Mouse (Mus musculus): ENCODE measurements around the gene Tmem79. TPM values are rescaled to one million over a fixed set of nuclear protein-coding genes. Genes with fewer than 3 reads are reported as not detected.
A peak's percentile ranks its signal among the peaks of the same experiment; 100 is the strongest.

The Tmem79 gene
- total and polyA plus RNA-seq, 3 experiments = 1.6 to 3.7 (median 3.2) TPM

- TF ChIP-seq JUN (IDR thresholded peaks at IDR 0.05; ENCODE audit: insufficient read depth, low read depth, low read length) (0 out of 2 replicates have a peak, but pooled peaks have one; percentile 29), GABPA (IDR thresholded peaks at IDR 0.05; ENCODE audit: insufficient replicate concordance, low read depth, low read length) (no peak), CHD1 (IDR thresholded peaks at IDR 0.05; ENCODE audit: low read depth, low read length) (no peak), NELFE (IDR thresholded peaks at IDR 0.05; ENCODE audit: low read depth, low read length) (no peak), ETS1 (conservative IDR thresholded peaks at IDR 0.05; ENCODE audit: low read depth, low read length) (peak; percentile 62)
Measured at GRCm38 (mm10) chr3:88337367-88338020, 1.5 kb upstream of the Tmem79 start (continued).

DNA sequence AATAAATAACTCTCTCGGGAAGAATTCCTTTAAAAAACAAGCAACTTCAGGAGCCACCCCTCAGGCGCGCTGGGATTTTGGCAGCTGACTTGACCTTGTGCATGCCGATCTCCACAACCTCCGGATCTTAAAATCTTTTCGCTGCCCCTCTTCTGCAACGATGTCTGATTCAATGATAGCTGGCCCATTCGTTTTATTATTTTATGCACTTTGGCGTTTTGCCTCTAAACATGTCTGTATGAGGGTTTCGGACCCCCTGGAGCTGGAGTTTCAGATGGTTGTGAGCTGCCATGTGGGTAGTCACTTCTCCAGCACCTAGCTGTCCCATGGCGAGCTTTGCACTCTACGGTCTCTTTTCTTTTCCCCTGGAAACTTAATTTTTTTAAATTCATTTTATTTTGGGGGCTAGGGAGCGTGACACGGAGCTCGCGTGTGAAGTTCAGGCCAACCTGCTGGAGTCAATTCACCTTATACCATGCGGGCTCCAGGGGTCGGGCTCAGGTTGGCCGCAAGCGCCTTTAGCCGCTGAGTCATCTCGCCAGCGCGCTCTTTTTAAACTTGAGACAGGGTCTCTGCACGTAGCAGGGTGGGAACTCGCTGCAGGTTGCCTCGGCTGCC is 403 bp downstream of the Tmem79 start:
- peak overlapping the region; percentile 93 for H3K4me2 ChIP-seq (ENCODE audit: insufficient read depth, low read depth, poor library complexity, severe bottlenecking)
- dilution Hi-C loops (cut with MboI; ENCODE audit: extremely low pct_ligation_motif_present, extremely low pct_unique_long_range_greater_than_20kb, low sequenced_read_pairs) (no loop called here), in situ Hi-C loops (cut with MboI; ENCODE audit: low pct_ligation_motif_present, low pct_unique_long_range_greater_than_20kb, low sequenced_read_pairs) (no loop called here)
- peak overlapping the region; percentile 59 for H3K9ac ChIP-seq (ENCODE audit: insufficient read depth, low read depth)
- peaks cover 4 to 31% of the 10 kb centered on the region in 2 experiments for H3K36me3 ChIP-seq (replicated peaks in 1 of 2; ENCODE audit: control insufficient read depth in 1 of 2, insufficient read depth in 1 of 2, low read length in 1 of 2)
- peaks cover 36% of the 10 kb centered on the region for H3K79me2 ChIP-seq (replicated peaks; ENCODE audit: control insufficient read depth, extremely low read depth, insufficient read depth, poor library complexity, severe bottlenecking)
- H3K9me3 ChIP-seq (replicated peaks; ENCODE audit: low read length) = no peaks in the 10 kb centered on the region
- H3K27me3 ChIP-seq (replicated peaks) = no peaks in the 10 kb centered on the region
- peak; percentile 39 for DNase-seq (ENCODE audit: extremely low read depth)
- H3K4me3 ChIP-seq (replicated peaks in 1 of 3; ENCODE audit: low read depth in 2 of 3, low read length in 2 of 3, poor library complexity in 1 of 3) = peak overlapping the region; percentile 64 to 82 (median 81)
- peaks cover 18 to 36% of the 10 kb centered on the region in 2 experiments for H3K4me1 ChIP-seq (ENCODE audit: control insufficient read depth in 1 of 2, insufficient read depth in 2 of 2)
- peak overlapping the region; percentile 79 for H3K27ac ChIP-seq (ENCODE audit: insufficient read depth, low read depth)
- TF ChIP-seq HCFC1 (IDR thresholded peaks at IDR 0.05; ENCODE audit: low read depth, low read length) = no peak
- TF ChIP-seq KAT2A (IDR thresholded peaks at IDR 0.05; ENCODE audit: insufficient replicate concordance, low read length) = no peak
- TF ChIP-seq PAX5 (IDR thresholded peaks at IDR 0.05; ENCODE audit: low read length) = no peak
- TF ChIP-seq E2F4 (IDR thresholded peaks at IDR 0.05; ENCODE audit: insufficient replicate concordance, low read depth, low read length) = no peak
- no peak for TF ChIP-seq ETS1 (conservative IDR thresholded peaks at IDR 0.05; ENCODE audit: low read depth, low read length)
- peak; percentile 3; the same call in 1 of the 2 replicates for TF ChIP-seq BHLHE40 (IDR thresholded peaks at IDR 0.05; ENCODE audit: low read depth, low read length)
- TF ChIP-seq USF1 (IDR thresholded peaks at IDR 0.05; ENCODE audit: low read depth, low read length) = no peak
- no peak for TF ChIP-seq POLR2AphosphoS2 (IDR thresholded peaks at IDR 0.05; ENCODE audit: low read depth, low read length)
- TF ChIP-seq EP300 (IDR thresholded peaks at IDR 0.05; ENCODE audit: low read length) = no peak
- TF ChIP-seq USF2 (conservative IDR thresholded peaks at IDR 0.05; ENCODE audit: low read depth, low read length) = no peak
- TF ChIP-seq UBTF (IDR thresholded peaks at IDR 0.05; ENCODE audit: low read depth, low read length) = peak; percentile 43; the same call in 1 of the 2 replicates
- no peak for TF ChIP-seq ZC3H11A (IDR thresholded peaks at IDR 0.05; ENCODE audit: low read depth, low read length)
- TF ChIP-seq ZMIZ1 (IDR thresholded peaks at IDR 0.05; ENCODE audit: low read depth, low read length) = no peak; the same call in 1 of the 2 replicates
- TF ChIP-seq TCF12 (IDR thresholded peaks at IDR 0.05; ENCODE audit: low read depth, low read length) = no peak
- peak; percentile 70 for TF ChIP-seq MYC (IDR thresholded peaks at IDR 0.05; ENCODE audit: low read depth, low read length)
- 0 out of 2 replicates have a peak, but pooled peaks have one; percentile 28 for TF ChIP-seq RCOR1 (conservative IDR thresholded peaks at IDR 0.05; ENCODE audit: low read depth, low read length)
- TF ChIP-seq POLR2A (IDR thresholded peaks at IDR 0.05; ENCODE audit: low read depth, low read length) = no peak
- TF ChIP-seq ELF1 (IDR thresholded peaks at IDR 0.05; ENCODE audit: low read depth, low read length) = no peak
- 0 out of 2 replicates have a peak, but pooled peaks have one; percentile 5 for TF ChIP-seq TBP (conservative IDR thresholded peaks at IDR 0.05; ENCODE audit: low read depth, low read length)
- TF ChIP-seq MXI1 (IDR thresholded peaks at IDR 0.05; ENCODE audit: low read depth, low read length) = peak; percentile 68
- TF ChIP-seq ZNF384 (IDR thresholded peaks at IDR 0.05; ENCODE audit: low read depth, low read length) = no peak
- TF ChIP-seq IRF4 (IDR thresholded peaks at IDR 0.05; ENCODE audit: low read depth, low read length) = peak; percentile 19; the same call in 1 of the 2 replicates
- TF ChIP-seq GABPA (IDR thresholded peaks at IDR 0.05; ENCODE audit: insufficient replicate concordance, low read depth, low read length) = no peak
- TF ChIP-seq JUND (conservative IDR thresholded peaks at IDR 0.05; ENCODE audit: low read depth, low read length) = no peak
- TF ChIP-seq ZKSCAN1 (IDR thresholded peaks at IDR 0.05; ENCODE audit: borderline replicate concordance, low read depth, low read length) = no peak
- TF ChIP-seq RAD21 (IDR thresholded peaks at IDR 0.05; ENCODE audit: low read depth, low read length) = no peak
- no peak for TF ChIP-seq MEF2A (IDR thresholded peaks at IDR 0.05; ENCODE audit: borderline replicate concordance, low read depth, low read length)
- TF ChIP-seq MAFK (IDR thresholded peaks at IDR 0.05; ENCODE audit: insufficient replicate concordance, low read length) = 0 out of 2 replicates have a peak, but pooled peaks have one; percentile 54
- no peak for TF ChIP-seq SIN3A (IDR thresholded peaks at IDR 0.05; ENCODE audit: low read length)
- no peak for TF ChIP-seq SMC3 (IDR thresholded peaks at IDR 0.05; ENCODE audit: low read depth, low read length)
- TF ChIP-seq MAX (IDR thresholded peaks at IDR 0.05; ENCODE audit: low read length) = peak; percentile 60
- TF ChIP-seq CHD1 (IDR thresholded peaks at IDR 0.05; ENCODE audit: low read depth, low read length) = no peak
- TF ChIP-seq NRF1 (IDR thresholded peaks at IDR 0.05; ENCODE audit: low read depth, low read length) = no peak

Measured in CH12.LX (cell line).